Mouse (Mus musculus) ZHBTc4 (cell line): Measurements from ENCODE around the gene Phlpp2.
A peak's percentile ranks its signal among the peaks of the same experiment; 100 is the strongest.
"Not testable (repeated sequence)": the region's sequence is repeated elsewhere in the genome, so short reads cannot be mapped to it uniquely, and the experiment has no call there.

ENCODE experiments used
- DNase-seq: peaks from one replicate; pipeline ENCODE4 v3.0.0-alpha.2; 2011; ENCODE audit warnings: low read depth, low spot score

The Phlpp2 gene

DNA sequence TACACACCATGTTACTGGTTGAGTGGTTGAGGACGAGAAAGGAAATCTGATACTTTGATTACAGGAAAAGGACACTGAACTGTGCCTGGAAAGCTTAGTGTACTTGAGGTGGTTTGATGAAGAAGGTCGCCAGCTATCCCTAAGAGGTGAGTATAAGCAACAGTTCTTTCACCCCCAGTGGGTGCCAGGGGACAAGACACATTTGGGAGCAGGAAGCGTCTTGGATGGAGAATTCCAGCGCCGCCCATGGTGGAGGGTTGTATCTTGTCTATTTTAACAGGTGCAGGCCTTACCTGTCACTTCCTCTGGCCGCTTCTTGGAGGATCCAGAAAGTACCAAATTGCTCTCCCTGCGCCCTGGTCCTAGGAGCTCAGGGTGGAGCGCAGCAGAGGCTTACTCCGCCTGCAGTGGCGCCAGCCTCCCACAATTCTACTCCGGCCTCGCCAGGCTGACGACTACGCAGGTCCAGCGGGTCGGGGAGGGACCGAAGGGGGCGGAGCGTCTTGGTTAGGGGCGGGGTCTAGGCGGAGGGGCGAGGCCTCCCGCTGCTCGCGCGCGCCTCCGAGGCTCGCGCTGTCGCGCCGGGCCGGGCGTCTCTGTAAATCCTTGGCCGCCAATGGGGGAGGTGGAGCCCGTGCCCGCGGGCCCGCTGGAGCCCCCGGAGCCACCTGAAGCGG, at the start of gene Phlpp2:
Phlpp2 (plus strand) TSS at position 540 of the 677 bp plus-strand sequence.
- peak; percentile 97 for DNase-seq

DNA sequence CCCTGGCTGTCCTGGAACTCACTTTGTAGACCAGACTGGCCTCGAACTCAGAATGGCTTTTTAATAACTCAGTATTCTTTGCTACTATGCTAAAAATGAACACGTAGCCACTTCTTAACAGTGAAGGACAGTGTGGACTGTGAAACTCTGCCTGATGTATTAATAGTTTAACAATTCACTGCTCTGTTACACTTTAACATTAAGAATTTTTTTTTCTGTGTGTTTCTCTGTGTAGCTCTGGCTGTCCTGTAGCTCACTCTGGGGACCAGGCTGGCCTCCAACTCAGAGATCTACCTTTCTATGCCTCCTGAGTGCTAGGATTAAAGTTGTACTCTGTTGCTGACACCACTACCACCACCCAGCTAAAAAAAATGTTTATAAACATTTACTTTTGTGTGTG, 44.8 kb upstream of the Phlpp2 start:
- no peak for DNase-seq

DNA sequence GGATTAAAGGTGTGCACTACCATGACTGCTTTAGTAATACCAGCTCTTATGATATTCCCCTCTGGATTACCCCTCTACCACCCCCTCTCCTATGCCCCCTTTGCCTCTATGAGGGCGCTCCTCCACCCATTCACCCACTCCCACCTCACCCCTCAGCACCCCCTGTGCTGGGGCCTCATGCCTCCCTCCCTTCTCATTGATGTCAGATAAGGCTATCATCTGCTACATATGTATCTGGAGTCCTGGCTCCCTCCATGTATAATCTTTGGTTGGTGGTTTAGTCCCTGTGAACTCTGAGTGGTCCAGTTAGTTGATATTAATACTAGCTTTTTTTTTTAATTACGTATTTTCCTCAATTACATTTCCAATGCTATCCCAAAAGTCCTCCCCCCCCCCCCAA, 28.5 kb upstream of the Phlpp2 start:
- no peak for DNase-seq

DNA sequence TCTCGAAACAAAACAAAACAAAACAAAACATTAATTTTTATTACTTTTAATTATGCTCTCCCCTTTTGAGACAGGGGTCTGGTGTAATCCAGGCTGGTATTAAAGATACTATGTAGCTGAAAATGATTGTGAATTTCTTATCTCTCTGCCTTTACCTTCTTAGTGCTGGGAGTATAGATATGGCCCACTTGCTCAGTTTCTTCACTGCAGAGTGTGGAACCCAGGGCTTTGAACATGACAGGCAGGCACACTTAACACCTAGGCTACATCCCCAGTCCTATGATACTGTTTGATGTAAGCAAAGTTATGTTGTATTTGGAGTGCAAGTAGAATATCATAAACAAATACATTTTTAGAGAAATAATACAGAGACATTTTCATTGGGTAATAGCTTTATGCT, 25.9 kb upstream of the Phlpp2 start:
- no peak for DNase-seq

DNA sequence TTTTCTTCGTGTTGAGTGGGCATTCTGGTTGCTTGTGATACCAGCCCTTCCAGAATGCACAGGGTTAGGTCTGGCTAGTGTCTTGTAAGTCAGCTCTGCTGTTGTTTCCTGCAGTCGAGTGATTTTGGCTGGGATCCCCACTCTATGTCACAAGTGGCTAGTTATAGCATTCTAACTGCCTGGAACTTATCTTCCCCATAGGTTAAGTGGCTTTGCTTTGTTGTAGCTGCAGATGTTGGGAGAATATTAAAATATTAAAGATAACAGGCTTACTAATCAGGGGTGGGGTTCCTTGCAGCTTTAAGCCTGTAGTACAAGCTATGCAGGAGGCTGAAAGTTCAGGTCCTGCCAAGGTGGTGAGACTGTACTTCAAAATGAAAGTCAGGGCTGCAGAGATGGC, 20.5 kb upstream of the Phlpp2 start:
- no peak for DNase-seq

DNA sequence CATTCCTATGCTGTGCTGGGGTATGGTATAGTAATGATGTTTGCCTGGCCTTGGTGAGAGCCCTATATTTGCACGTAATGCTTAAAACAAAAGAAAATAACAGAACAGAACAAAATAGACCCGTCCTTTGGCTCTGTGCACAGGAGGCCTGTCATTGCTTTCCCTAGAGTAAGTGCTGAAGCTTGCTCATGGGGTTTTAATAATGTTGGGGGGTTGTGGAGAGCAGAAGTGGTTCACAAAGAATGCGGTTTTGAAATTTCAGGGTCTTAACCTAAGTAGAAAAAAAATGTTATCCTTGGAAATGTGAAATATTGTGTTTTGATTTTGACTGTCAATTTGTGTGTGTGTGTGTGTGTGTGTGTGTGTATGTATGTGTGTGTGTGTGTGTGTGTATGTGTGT, 19.4 kb upstream of the Phlpp2 start:
- no peak for DNase-seq

DNA sequence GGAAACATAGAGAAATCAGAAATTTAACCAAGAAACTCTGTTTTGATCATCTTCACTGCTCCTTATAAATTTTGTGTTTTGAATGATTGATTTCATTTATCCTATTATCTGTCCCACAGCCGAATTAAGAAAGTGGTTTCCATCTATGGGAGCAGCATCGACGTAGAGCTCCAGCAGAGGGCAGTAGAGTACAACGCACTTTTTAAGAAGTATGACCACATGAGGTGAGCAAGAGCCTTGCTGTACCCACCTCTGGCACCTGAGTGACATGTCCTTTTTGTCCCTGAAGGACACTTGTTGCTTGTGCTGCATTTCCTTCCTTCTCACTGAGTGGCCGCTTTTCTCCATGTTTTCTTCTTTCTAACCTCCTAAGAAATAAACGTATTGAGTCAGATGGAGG, 14.9 kb upstream of the Phlpp2 start:
- peak; percentile 81 for DNase-seq

DNA sequence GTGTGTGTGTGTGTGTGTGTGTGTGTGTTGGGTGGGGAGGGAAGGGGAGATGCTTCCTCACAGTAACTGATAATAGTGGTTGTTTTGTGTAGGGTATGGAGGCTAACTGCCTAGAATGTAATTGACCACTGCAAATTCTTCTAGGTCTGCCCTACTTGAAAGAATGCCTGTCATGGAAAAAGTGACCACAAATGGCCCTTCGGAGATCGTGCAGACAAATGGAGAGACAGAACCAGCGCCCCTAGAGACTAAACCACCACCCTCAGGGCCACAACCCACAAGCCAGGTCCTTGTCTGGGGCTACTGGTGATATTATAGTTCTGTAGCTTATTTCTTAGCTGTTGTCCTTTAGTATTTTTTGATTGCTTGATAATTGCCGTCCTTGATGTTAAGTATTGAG, 13.8 kb upstream of the Phlpp2 start:
- DNase-seq: no peak

DNA sequence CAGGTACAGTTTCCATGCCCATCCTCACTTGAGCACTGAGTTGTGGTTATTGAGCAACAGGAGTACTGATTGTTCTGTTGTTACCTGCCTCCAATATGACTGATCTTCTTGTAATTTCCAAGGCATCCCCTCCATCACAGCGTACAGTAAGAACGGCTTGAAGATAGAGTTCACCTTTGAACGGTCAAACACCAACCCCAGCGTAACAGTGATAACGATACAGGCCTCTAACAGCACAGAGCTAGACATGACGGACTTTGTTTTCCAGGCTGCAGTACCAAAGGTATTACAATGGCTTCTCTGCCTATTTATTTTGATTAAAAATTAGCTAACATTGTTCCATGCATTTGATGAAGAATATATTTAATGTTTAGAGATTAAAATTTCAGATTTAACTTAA, 12.9 kb upstream of the Phlpp2 start:
- no peak for DNase-seq

DNA sequence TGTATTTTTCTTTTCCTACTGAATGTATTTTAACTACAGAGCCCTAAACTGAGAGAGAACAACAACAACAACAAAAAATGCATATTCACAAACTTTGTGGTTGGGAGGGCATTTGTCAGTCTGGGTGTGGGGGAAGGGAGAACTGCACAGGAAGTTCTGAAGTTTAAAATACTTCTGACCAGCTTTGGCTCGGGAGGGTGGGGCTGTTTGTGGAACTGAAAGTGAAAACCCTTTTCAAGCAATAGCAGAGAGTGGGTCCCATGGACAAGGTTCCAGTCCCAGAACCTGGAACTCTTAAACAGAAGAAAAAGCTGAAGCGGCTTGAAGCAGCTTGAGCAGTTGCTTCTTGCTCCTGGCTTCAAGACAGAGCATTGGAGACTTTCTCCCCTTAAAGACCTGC, 4.9 kb upstream of the Phlpp2 start:
- DNase-seq: no peak

DNA sequence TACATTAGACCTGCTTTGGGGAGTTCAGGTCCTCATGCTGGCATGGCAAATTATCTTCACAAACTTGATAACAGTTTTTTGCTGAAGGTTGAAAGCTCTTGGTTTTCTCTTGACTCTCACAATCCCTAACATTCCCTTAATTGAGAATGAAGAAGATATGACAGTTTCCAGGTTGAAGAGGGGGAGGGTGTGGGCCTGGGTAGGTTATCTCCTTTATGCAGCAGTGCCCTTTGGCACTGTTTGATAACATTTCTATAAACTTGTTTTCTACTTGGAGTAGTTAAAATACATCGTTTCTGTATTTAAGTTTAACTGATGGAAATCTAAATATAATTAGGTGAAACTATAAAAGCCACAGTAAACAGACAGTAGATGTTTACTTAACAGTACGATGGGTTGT, 3.5 kb upstream of the Phlpp2 start:
- no peak for DNase-seq

DNA sequence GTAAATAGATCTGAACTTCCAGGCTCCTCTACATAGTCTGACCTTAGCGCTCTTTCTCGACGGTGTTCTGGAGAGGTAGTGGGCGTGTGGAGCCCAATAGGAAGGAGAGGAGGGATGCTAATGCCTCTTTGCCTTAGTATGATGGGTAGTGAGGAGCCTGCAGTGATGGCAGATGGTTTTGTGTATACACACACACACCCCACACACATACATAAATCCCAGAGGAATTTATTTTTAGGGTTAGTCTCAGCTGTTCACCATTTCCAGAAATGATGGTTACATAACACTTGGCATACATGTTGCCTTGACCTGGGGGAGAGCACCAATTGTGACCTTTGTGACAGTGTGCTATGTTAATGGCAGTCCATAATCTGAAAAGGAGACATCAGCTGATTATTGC, 2.8 kb upstream of the Phlpp2 start:
- DNase-seq: no peak

DNA sequence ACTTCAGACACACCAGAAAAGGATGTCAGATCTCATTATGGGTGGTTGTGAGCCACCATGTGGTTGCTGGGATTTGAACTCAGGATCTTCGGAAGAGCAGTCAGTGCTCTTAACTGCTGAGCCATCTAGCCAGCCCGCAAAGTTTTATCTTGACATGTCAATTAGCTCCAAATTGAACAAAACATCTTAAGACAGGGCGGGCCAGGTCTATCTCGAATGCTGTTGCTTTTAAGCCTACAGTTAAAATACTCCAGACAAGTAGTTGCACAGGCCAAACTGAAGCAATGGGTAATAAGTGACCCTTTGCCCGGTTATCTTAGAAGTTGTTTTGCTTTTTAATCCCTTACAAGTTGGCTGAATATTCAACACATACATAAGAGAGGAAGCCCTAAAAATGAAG, 1.7 kb upstream of the Phlpp2 start:
- DNase-seq: no peak

DNA sequence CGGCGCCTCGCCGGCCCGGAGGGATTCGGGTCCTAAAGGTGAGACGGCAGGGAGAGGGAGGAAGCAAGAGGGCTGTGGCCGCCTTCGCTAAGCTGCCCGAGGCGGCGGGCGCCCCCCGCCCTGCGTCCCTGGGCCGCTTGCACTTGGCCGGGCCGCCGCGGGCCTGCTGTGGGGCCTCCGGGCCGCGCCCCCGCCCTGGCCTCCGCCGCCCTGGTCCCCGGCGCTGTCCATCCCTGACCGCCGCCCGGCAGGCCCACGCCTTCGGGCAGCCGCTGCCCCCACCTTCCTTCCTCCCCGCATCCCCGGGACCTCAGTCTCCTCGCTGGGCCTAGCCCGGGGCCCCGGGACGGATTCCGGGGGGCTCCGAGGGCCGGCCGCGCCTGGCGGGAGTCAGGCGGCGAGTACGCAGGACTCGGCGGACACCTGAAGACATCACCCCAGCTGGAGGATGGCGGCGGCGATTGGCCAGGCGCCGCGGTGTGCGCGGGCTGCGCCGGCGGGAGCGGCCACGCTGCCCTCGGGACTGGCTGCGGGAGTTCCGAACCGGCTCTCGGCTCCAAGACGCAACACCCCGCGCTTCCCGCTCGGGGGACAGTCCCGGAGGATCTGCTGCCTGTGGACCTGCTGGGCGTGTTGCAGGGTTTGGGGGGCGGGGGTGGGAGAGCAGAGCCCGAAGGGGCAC, 479 bp downstream of the Phlpp2 start:
- peak; percentile 54 for DNase-seq

DNA sequence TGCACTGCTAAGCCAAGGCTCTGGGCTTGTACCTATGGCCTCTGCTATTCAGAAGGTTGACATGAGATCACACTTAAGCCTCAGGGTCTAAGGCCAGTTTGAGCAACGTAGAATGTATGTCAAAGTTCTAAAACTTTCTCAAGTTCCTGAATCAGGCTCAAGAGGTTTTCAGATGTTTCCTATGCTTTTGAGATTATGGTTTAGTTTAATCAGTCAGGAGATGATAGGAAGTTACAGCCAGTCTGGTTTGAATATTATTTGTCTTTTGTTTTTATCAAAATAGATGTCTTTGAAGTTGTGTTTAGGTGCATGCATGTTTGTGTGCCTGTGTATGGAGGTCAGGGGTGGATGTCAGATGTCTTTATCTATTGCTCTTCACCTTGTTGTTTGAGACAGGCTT, 2.7 kb downstream of the Phlpp2 start:
- no peak for DNase-seq

DNA sequence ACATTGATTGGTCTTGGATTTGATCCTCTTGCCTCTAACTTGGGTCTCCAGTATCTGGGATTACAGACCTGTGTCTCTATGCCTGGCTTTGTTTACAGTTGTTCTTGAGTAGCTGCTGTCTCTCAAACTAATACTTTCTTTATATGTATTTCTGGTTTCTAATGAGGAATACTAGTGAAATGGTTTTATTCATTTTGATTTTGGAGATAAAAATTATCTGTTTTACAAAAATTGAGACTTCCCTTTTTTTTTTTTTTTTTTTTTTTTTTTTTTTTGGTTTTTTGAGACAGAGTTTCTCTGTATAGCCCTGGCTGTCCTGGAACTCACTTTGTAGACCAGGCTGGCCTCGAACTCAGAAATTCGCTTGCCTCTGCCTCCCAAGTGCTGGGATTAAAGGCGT, 5.5 kb downstream of the Phlpp2 start:
- DNase-seq: not testable (repeated sequence)

DNA sequence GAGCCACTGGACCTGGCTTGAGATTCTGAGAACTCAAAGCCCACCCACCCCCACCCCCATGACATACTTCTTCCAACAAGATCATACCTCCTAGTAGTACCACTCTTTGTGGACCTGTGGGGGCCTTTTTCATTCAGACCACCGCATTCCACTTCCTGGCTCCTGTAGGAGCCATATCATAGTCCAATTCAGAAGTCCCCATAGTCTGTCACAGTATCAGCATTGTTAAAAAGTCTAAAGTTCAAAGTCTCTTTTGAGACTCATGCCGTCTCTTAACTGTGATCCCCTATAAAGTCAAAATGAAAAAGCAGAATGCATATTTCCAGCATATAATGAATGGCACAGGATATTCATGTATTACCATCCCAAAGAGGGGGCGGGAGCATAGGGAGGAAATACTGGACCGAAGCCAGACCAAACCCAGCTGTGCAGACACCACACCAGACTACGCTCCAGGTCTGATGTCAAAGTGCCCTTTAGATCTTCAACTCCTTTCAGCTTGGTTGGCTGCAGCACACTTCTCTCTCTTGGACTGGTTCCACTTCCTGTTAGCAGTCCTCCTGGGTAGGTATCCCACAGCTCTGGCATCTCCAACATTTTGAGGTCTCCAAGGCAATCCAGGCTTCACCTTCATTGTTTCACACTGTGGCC, 11.8 kb downstream of the Phlpp2 start:
- DNase-seq: no peak

DNA sequence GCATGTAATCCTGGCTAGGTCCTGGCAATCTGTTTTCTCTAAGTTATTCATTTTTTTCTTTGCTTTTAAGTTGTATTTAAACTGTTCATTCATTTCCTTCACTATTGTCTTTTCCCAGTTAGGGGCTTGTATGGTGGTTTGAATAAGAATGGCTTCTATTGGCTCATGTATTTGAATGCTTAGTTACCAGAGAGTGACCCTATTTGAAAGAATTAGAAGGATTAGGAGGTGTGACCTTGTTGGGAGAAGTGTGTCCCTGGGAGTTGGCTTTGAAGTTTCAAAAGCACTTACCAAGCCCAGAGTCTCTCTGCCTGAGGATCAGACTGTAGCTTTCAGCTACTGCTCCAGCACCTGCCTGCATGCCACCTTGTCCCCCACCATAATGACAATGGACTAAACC, 17.0 kb downstream of the Phlpp2 start:
- peak; percentile 63 for DNase-seq

DNA sequence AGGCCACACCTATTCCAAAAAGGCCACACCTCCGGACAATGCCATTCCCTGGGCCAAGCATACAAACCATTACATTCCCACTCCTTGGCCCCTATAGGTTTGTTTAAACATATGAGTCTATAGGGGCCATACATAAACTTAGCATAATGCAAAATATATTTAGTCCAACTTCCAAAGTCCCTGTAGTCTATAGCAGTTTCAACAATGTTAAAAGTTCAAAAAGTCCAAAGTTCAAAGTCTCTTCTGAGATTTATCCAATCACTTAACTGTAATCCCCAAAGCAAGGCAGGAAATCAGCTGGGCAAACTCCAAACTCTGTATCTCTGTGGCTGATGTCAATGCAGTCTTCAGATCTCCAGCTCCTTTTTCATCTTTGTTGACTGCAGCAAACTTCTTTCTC, 20.9 kb downstream of the Phlpp2 start:
- no peak for DNase-seq

DNA sequence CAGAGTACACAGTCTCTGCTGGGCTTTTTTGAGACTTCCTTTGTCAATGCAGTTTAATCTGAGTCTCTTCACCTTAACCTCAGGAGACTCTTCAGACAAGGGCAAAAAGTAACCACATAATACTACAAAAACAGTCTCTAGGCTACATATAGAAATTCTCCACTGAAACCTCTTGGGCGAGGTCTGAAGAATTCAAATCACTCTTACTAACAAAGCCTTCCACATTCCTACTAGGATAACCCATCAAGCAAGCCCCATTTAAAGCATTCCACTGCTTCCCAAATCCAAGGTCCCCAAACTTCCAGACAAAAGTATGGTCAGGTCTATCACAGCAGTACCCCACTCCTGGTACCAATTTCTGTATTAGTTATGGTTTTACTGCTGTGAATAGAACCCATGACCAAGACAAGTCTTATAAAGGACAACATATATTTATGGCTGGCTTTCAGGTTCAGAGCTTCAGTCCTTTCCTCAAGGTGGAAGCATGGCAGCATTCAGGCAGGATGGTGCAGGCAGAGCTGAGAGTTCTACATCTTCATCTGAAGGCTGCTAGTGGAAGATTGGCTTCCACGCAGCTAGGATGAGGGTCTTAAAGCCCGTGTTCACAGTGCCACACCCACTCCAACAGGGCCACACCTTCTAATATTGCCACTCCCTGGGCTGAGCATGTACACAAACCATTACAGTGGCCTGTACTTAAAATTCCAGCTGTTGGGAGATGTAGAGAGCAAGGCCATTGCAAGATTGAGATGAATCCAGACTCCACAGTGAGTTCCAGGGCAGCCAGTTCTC, 22.6 kb downstream of the Phlpp2 start:
- peak; percentile 79 for DNase-seq

DNA sequence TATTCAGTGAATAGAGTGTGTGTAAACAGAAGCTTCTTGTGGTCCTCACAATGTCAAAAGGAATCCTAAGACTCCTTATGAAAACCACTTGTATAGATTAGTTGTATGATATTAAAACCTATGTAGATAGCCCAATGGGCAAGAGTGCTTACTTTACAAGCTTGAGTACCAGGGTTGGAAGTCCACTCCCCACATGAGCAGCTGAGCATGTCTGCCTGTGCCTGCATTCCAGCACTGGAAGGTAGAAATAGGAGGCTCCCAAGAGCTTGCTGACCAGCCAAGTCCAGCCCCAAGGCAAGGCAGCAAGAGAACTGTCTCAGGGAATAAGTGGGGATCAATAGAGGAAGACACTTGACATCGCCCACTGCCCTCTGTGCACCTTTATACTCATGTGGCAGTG, 26.3 kb downstream of the Phlpp2 start:
- no peak for DNase-seq

DNA sequence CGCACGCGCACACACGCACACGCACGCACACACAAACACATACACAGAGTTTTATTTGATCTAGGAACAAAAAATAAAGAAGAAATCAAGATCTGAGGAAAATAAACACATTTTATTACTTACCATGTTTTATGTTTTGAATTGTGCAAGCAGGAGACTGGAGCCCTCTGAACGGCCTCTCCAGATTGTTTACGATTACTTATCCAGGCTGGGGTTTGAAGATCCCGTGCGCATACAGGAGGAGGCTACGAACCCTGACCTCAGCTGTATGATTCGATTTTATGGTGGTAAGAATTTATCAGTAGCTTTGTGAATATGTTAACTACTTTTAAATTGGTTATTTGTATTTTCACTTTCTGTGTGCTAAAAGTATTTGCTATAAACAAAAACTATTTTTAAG, 27.0 kb downstream of the Phlpp2 start:
- DNase-seq: no peak
